Mouse (Mus musculus) erythroblast, embryonic 14.5 days (primary cell): ENCODE measurements around the gene Chrnb2.

Experiments used
- GATA1 ChIP-seq: IDR thresholded peaks from 2 replicates; pipeline ENCODE4 v1.6.1; 2012; ENCODE audit warnings: low read length, inconsistent platforms, mixed read lengths
- TAL1 ChIP-seq: IDR thresholded peaks from 3 replicates; pipeline ENCODE4 v1.6.1; 2012; ENCODE audit warnings: low read length, inconsistent platforms, mixed read lengths

- TF ChIP-seq GATA1 (no peak), TAL1 (no peak)
These were observed 42.3 kb upstream of the Chrnb2 start for GRCm38 (mm10) chr3:89806751-89807150.
